Mouse (Mus musculus): ENCODE results near the gene Stxbp6. TPM values are rescaled to one million over a fixed set of nuclear protein-coding genes. Genes with fewer than 3 reads are reported as not detected.

Gene Stxbp6
- polyA plus RNA-seq, 1 experiment from 2014 or later = 11.3 TPM

DNA sequence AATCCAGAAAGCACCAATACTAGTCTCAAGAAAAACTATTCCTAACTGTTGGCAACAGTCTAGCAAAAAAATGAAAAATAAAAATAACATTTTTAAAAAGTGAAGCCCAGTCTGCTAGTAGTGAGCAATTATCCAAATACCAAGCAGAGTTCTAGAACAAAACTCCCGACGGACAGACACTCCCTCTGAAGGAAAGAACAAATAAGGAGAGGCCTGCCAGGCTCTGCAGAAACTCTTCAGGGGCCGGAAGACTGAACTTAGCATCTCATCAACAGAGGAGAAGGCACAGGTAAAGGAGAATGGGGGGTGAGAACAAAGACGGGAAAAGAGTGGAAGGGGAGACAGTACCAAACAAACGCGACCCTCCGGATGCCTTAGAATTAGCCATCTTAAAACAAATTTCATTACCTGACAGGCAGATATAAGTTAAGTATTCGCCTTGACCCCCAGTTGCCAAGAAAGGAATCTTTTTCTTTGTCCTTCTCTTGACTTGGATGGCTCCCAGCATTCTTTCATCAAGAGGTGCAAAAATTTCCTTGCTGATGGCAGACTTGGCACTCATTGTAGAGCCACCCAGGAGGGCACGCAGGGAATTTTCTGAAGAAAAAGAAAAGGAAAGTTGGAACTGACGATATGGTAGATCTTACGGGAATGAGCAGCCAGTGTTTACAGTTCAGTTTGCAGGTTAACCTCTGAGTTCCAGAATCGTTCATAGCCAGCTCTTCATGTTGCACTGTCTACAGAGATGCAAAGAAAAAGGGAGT is 55.3 kb downstream of the Stxbp6 start:
- WGBS = 63% methylated on average over 12 of the region's 12 CpGs
- H3K4me3 ChIP-seq (replicated peaks) = no peak overlapping the region
- H3K27ac ChIP-seq (replicated peaks) = 0 out of 2 replicates have a peak overlapping the region, but pooled peaks have one; percentile 0
- no peaks in the 10 kb centered on the region for H3K36me3 ChIP-seq
- no peak overlapping the region for H3K4me2 ChIP-seq (replicated peaks)
- H3K9me3 ChIP-seq (replicated peaks) = no peaks in the 10 kb centered on the region
- no peaks in the 10 kb centered on the region for H3K27me3 ChIP-seq
- ATAC-seq (ENCODE audit: insufficient number of reproducible peaks, low FRiP score, low TSS enrichment, low read depth) = no peak
- H3K4me1 ChIP-seq = 0 out of 2 replicates have a peak, but pooled peaks cover 4% of the 10 kb centered on the region
- no peak overlapping the region for H3K9ac ChIP-seq

DNA sequence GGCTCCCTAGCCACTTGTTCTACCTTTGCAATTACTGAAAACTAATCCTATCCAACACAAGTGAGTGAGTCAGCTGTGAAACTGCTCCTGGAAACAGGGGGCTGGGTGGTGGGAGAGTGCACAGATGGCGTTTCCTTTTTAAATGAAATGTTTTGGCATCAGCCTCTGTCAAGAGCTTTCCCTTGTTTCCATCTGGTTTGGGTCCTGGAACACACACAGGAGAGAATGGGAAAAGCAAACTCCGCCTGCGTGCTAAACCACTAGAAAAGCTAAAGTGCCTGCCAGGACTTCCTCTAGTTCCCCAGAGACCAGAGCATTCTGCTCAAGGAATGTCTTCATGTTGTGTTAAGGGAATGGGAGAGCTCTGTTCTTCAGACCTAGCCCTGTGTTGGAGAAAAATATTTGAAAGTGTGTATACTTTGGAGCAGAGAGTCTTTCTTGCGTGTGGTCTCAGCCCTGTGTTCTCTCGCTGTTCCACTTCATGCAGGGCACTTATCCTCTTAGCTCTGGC is 61.2 kb downstream of the Stxbp6 start:
- ATAC-seq (ENCODE audit: insufficient number of reproducible peaks, low FRiP score, low TSS enrichment, low read depth) = peak; percentile 81
- Histone ChIP-seq H3K36me3 (no peaks in the 10 kb centered on the region), H3K4me2 (replicated peaks) (no peak overlapping the region), H3K4me1 (peaks cover 22% of the 10 kb centered on the region), H3K27me3 (no peaks in the 10 kb centered on the region), H3K9ac (no peak overlapping the region), H3K9me3 (replicated peaks) (no peaks in the 10 kb centered on the region), H3K27ac (replicated peaks) (no peak overlapping the region), H3K4me3 (replicated peaks) (no peak overlapping the region)
- 29% methylated on average over 5 of the region's 5 CpGs for WGBS

DNA sequence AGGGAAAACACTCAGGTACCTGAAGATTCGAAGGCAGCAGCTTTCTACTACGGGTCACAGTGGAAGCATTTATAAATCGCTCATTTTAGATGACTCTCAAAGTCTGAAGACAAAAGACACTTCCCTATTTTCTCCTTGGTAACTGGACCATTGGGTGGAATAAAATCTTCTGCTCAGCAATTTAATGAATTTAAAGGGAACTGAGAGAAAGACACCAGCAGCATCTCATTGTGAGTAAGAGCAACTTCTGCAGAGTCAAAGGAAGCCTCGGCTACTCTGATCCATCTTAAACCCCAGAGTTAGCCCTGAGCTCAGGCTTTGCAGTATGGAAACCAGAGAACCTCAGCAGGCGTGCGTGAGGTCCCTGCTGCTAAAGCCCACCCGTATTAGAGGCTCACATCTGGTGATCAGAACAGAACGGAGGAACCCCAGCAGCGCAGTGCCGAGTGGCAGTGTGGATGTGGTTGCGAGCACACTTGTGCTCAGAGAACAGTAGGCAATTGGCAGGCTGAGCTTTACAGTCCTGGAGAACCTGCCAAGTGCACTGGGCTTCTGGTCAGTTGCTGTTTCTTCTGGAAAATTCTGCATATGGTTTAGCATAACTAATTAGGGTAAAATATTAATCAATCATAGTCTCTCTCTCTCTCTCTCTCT is 62.9 kb downstream of the Stxbp6 start:
- Histone ChIP-seq H3K27ac (replicated peaks) (no peak overlapping the region), H3K4me3 (replicated peaks) (no peak overlapping the region), H3K9me3 (replicated peaks) (no peaks in the 10 kb centered on the region), H3K4me1 (peaks cover 22% of the 10 kb centered on the region), H3K9ac (no peak overlapping the region), H3K4me2 (replicated peaks) (no peak overlapping the region), H3K27me3 (no peaks in the 10 kb centered on the region), H3K36me3 (no peaks in the 10 kb centered on the region)
- ATAC-seq (ENCODE audit: insufficient number of reproducible peaks, low FRiP score, low TSS enrichment, low read depth) = no peak
- WGBS = 53% methylated on average over 11 of the region's 11 CpGs

DNA sequence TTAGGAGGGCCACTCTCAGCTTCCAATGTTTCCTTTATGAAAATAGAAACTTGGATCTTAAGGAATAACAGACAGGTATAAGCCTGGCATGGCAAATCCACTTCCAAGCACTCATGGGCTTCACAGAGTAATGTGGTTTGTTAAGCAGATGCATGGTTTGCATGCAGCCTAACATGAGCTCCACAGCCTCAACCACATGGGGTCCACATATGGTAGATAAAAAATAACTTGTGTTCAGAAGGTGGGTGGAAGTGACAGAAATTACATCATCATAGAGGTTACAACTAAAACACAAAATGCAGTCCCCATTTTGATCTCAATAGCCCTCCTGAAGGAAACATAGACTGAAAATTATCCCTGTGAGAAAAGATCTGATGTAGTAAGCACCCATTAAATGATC is 63.5 kb downstream of the Stxbp6 start:
- H3K4me2 ChIP-seq (replicated peaks) = no peak overlapping the region
- H3K27me3 ChIP-seq = no peaks in the 10 kb centered on the region
- no peak for ATAC-seq (ENCODE audit: insufficient number of reproducible peaks, low FRiP score, low TSS enrichment, low read depth)
- no peak overlapping the region for H3K9ac ChIP-seq
- no peak overlapping the region for H3K4me3 ChIP-seq (replicated peaks)
- H3K36me3 ChIP-seq = no peaks in the 10 kb centered on the region
- no peak overlapping the region for H3K27ac ChIP-seq (replicated peaks)
- peaks cover 22% of the 10 kb centered on the region for H3K4me1 ChIP-seq
- H3K9me3 ChIP-seq (replicated peaks) = no peaks in the 10 kb centered on the region

DNA sequence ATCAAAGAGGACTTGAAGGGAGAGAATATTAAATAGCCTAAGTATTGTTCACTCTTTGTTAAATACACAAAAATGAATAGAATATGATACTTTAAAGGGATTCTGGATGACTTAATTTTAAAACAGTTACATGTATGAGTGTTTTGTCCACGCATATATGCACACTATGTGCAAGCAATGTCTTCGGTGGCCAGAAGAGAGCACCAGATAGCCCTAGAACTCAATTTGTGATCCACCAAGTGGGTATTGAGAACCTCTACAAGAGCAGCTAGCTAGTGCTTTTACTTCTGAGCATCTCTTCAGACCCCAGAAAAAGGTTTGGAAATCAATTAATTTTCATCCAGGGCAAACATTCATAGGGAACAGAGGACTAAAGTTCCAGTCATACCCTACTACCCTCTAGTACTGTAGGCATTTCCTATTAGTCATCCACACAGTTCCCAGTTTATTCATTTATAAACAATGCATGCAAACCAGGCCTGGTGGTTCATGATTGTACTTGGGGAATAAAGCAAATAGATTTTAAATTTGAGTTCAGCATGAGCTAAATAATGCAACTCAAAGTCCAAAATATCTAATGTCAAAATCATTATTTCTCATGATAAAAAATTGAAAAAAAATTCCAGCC is 64.4 kb downstream of the Stxbp6 start:
- Histone ChIP-seq H3K27ac (replicated peaks) (no peak overlapping the region), H3K9ac (no peak overlapping the region), H3K4me1 (peaks cover 22% of the 10 kb centered on the region), H3K27me3 (no peaks in the 10 kb centered on the region), H3K9me3 (replicated peaks) (no peaks in the 10 kb centered on the region), H3K4me2 (replicated peaks) (no peak overlapping the region), H3K4me3 (replicated peaks) (no peak overlapping the region), H3K36me3 (no peaks in the 10 kb centered on the region)
- no peak for ATAC-seq (ENCODE audit: insufficient number of reproducible peaks, low FRiP score, low TSS enrichment, low read depth)
- WGBS = 93% methylated on average over 2 of the region's 2 CpGs

DNA sequence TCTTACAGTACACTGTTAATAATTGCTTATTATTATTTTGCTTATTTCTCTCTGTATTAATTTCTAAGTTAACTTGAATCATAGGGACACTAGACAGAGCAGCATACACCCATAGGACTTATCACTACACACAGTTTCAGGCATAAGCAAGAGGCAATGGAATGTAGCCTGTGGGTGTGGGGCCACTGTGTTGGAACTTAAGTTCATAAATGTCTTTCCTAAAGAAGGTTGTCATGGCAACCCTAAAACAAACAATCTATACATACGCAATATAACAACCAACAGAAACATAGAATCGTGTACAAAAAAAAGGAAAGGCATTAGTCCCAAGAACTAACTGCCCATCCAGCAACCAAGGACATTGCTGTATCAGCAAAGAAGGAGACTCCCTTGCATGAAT is 67.9 kb downstream of the Stxbp6 start:
- Histone ChIP-seq H3K36me3 (no peaks in the 10 kb centered on the region), H3K27me3 (no peaks in the 10 kb centered on the region), H3K4me1 (no peaks in the 10 kb centered on the region), H3K9ac (no peak overlapping the region), H3K9me3 (replicated peaks) (no peaks in the 10 kb centered on the region), H3K27ac (replicated peaks) (no peak overlapping the region), H3K4me2 (replicated peaks) (no peak overlapping the region), H3K4me3 (replicated peaks) (no peak overlapping the region)
- no peak for ATAC-seq (ENCODE audit: insufficient number of reproducible peaks, low FRiP score, low TSS enrichment, low read depth)
- WGBS = 66% methylated on average over 2 of the region's 2 CpGs

DNA sequence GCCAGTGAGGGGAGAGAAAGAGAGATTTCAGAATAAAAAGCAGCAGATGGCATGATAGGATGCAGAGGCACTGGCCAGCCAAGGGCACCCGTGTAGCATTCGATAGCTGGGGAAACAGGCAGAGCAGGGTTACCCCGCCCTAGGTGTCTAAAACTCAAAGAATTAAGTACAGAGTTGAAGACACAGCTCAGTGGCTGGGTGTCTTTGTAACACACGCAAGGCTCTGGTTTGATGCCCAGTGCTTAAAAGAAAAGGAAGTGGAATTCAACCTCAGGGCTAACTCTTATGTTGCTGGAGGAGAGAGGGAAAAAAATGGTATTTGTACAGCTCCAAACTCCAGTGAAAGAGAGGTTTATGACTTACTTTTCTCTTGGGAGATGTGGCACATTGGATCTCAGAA is 68.5 kb downstream of the Stxbp6 start:
- no peaks in the 10 kb centered on the region for H3K9me3 ChIP-seq (replicated peaks)
- H3K4me3 ChIP-seq (replicated peaks) = no peak overlapping the region
- WGBS = 58% methylated on average over 4 of the region's 4 CpGs
- H3K4me1 ChIP-seq = no peaks in the 10 kb centered on the region
- no peaks in the 10 kb centered on the region for H3K36me3 ChIP-seq
- no peak overlapping the region for H3K27ac ChIP-seq (replicated peaks)
- no peak overlapping the region for H3K4me2 ChIP-seq (replicated peaks)
- no peaks in the 10 kb centered on the region for H3K27me3 ChIP-seq
- ATAC-seq (ENCODE audit: insufficient number of reproducible peaks, low FRiP score, low TSS enrichment, low read depth) = no peak
- no peak overlapping the region for H3K9ac ChIP-seq

DNA sequence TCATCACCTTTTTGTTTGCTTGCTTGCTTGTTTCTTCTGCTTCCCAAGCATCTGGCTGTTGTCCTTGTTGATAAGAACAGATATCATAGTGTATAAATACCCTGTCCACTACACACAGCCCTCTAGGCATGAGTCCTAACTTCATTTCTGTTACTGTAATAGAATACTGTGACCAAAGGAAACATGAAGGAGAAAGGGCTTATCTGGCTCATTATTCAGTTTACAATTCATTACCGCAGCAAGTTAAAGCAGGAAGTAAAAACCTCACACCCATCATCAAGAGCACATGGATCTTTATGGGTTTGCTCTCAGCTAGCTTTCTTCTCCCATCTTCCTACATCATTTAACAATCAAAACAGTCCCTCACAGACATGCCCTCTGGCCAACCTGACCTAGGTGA is 72.5 kb downstream of the Stxbp6 start:
- Histone ChIP-seq H3K4me3 (replicated peaks) (no peak overlapping the region), H3K9me3 (replicated peaks) (no peaks in the 10 kb centered on the region), H3K27me3 (no peaks in the 10 kb centered on the region), H3K9ac (no peak overlapping the region), H3K4me2 (replicated peaks) (no peak overlapping the region), H3K27ac (replicated peaks) (no peak overlapping the region), H3K4me1 (no peaks in the 10 kb centered on the region), H3K36me3 (no peaks in the 10 kb centered on the region)
- ATAC-seq (ENCODE audit: insufficient number of reproducible peaks, low FRiP score, low TSS enrichment, low read depth) = no peak
- 91% methylated on average over 1 of the region's 1 CpGs for WGBS

DNA sequence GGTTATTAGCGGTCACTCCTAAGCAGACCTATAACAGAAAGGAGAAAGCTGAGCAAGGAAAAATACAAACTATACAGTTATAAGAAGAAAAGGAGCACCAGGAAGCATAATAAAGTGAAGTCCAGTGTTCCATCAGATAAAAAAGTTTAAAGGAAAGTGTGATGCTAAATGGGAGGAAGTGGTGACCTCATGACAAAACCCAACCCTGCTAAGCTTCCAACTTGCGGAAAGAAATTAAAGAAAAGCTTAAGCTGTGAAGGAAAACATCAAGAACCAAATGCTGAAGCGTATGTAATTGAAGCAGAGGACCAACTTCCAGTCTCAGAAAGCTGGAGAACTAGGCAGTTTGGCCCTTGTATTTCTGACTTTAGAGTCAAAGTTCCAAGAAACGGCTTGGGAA is 77.1 kb downstream of the Stxbp6 start:
- Histone ChIP-seq H3K4me1 (no peaks in the 10 kb centered on the region), H3K4me3 (replicated peaks) (no peak overlapping the region), H3K4me2 (replicated peaks) (no peak overlapping the region), H3K9ac (no peak overlapping the region), H3K27me3 (no peaks in the 10 kb centered on the region), H3K36me3 (no peaks in the 10 kb centered on the region), H3K9me3 (replicated peaks) (no peaks in the 10 kb centered on the region), H3K27ac (replicated peaks) (no peak overlapping the region)
- WGBS = 89% methylated on average over 4 of the region's 4 CpGs
- no peak for ATAC-seq (ENCODE audit: insufficient number of reproducible peaks, low FRiP score, low TSS enrichment, low read depth)

DNA sequence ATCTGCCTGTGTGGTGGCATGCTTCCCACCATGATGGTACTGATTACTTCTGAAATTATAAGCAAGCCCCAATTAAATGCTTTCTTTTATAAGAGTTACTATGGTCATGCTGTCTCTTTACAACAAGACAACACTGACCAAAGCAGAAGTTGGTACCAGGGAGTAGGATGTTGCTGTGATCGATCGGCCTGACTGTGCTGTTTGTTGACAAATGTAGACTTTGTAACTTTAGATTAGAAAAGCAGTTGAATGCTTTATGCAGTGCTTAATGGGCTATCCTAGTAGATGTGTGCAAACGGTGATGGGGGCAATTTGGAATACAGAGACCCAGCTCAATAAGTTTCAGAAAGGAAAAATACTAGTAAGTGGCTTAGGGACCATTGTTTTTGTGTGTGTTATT is 77.6 kb downstream of the Stxbp6 start:
- 94% methylated on average over 3 of the region's 3 CpGs for WGBS
- Histone ChIP-seq H3K27ac (replicated peaks) (no peak overlapping the region), H3K9me3 (replicated peaks) (no peaks in the 10 kb centered on the region), H3K4me3 (replicated peaks) (no peak overlapping the region), H3K4me2 (replicated peaks) (no peak overlapping the region), H3K27me3 (no peaks in the 10 kb centered on the region), H3K9ac (no peak overlapping the region), H3K4me1 (no peaks in the 10 kb centered on the region), H3K36me3 (no peaks in the 10 kb centered on the region)
- ATAC-seq (ENCODE audit: insufficient number of reproducible peaks, low FRiP score, low TSS enrichment, low read depth) = no peak

DNA sequence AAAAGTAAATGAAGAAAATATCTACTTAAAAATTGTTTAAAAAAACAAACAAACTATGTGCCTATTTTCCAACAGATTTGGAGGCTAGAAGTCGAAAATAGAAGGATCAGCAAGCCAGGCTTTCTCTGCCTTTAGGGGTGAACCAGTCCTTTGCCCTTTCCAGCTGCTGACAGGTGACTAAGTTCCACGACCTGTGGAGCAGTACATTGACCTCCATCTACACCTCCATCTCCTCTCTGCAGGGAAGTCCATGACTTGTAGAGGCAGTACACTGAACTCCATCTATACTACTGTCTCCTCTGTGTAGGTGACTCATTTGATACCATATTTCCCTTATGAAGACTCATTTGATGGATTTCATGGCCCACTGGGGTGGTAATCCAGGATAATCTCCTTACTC is 78.2 kb downstream of the Stxbp6 start:
- no peaks in the 10 kb centered on the region for H3K9me3 ChIP-seq (replicated peaks)
- H3K36me3 ChIP-seq = no peaks in the 10 kb centered on the region
- 69% methylated on average over 2 of the region's 2 CpGs for WGBS
- no peaks in the 10 kb centered on the region for H3K4me1 ChIP-seq
- no peaks in the 10 kb centered on the region for H3K27me3 ChIP-seq
- H3K4me3 ChIP-seq (replicated peaks) = no peak overlapping the region
- ATAC-seq (ENCODE audit: insufficient number of reproducible peaks, low FRiP score, low TSS enrichment, low read depth) = no peak
- H3K9ac ChIP-seq = no peak overlapping the region
- no peak overlapping the region for H3K27ac ChIP-seq (replicated peaks)
- no peak overlapping the region for H3K4me2 ChIP-seq (replicated peaks)

All from embryonic facial prominence, embryonic 15.5 days (tissue).